Mouse (Mus musculus) bone marrow, adult 2 months (tissue): ENCODE data around the gene Immp2l. TPM values are rescaled to one million over a fixed set of nuclear protein-coding genes. Genes with fewer than 3 reads are reported as not detected.
A peak's percentile ranks its signal among the peaks of the same experiment; 100 is the strongest.

Experiments
- H3K27ac ChIP-seq: fragments of 200-500 bp; 2 replicates; pipeline ENCODE4 v1.5.1; 2012; ENCODE audit warnings: low read depth, mild to moderate bottlenecking, control low read depth, inconsistent platforms, low read length; ENCODE audit not compliant: control insufficient read depth, poor library complexity, insufficient read depth
- H3K4me1 ChIP-seq: fragments of 200-500 bp; 2 replicates; pipeline ENCODE4 v1.6.1; 2011; ENCODE audit warnings: low read length; ENCODE audit not compliant: control insufficient read depth, insufficient read depth
- H3K4me3 ChIP-seq: fragments of 200-500 bp; replicated peaks from 2 replicates; pipeline ENCODE3; 2011; ENCODE audit warnings: mild to moderate bottlenecking, low read depth, low read length, control low read depth; ENCODE audit not compliant: control insufficient read depth
- CTCF ChIP-seq: fragments of 200-500 bp; IDR thresholded peaks from 2 replicates; pipeline ENCODE4 v1.5.1; 2011; ENCODE audit warnings: low read length, control low read depth; ENCODE audit not compliant: control insufficient read depth, insufficient read depth
- POLR2A ChIP-seq: fragments of 200-500 bp; IDR thresholded peaks from 2 replicates; pipeline ENCODE4 v1.6.1; 2011; ENCODE audit warnings: low read depth, mild to moderate bottlenecking, control low read depth, low read length, borderline replicate concordance; ENCODE audit not compliant: control insufficient read depth
- WGBS: fragments of 180-500 bp; shearing (Covaris S2); methylation state at CpG from one replicate; pipeline ENCODE4 v1.1.7; 2018; 5-methylcytosine and 5-hydroxymethylcytosine counted together
- polyA plus RNA-seq: library from polyadenylated mRNA; stranded (reverse); fragments of >200 nt; gene quantifications from 2 replicates; pipeline ENCODE4 v1.2.4, GENCODE M21; 2011; ENCODE audit warnings: low replicate concordance; ENCODE audit not compliant: missing spikeins, insufficient read depth, insufficient read length

Immp2l gene
- polyA plus RNA-seq: 4.0 TPM in 1 of 2 replicates, not detected in the other

GRCm38 (mm10) chr12:41023511-41024421 lies at the start of gene Immp2l:
Gene Immp2l, plus strand, starts transcription at chr12:41024090.
- WGBS: 2% methylated on average over 68 of the region's 68 CpGs
- TF ChIP-seq POLR2A (peak; percentile 14; the same call in 1 of the 2 replicates), CTCF (no peak)
- peak within 1 kb of the TSS; percentile 79 for H3K4me3 ChIP-seq
- no peaks in the 10 kb centered on the region; the same call in 1 of the 2 replicates for H3K4me1 ChIP-seq
- peak within 1 kb of the TSS; percentile 44; the same call in 1 of the 2 replicates for H3K27ac ChIP-seq

GRCm38 (mm10) chr12:40978719-40979500 lies 45.0 kb upstream of the Immp2l start:
- Histone ChIP-seq H3K27ac (no peak overlapping the region), H3K4me3 (no peak overlapping the region), H3K4me1 (no peaks in the 10 kb centered on the region)
- 61% methylated on average over 2 of the region's 2 CpGs for WGBS
- TF ChIP-seq POLR2A (no peak), CTCF (no peak)

- Histone ChIP-seq H3K4me3 (no peak overlapping the region), H3K27ac (no peak overlapping the region), H3K4me1 (no peaks in the 10 kb centered on the region)
- TF ChIP-seq POLR2A: no peak
- 85% methylated on average over 4 of the region's 4 CpGs for WGBS
Observed at GRCm38 (mm10) chr12:40979716-40980115, 44.2 kb upstream of the Immp2l start.

- H3K4me1 ChIP-seq: no peaks in the 10 kb centered on the region
- 67% methylated on average over 3 of the region's 3 CpGs for WGBS
- no peak for TF ChIP-seq CTCF
- no peak for TF ChIP-seq POLR2A
- no peak overlapping the region for H3K4me3 ChIP-seq
- no peak overlapping the region for H3K27ac ChIP-seq
Observed at GRCm38 (mm10) chr12:40980160-40980559, 43.7 kb upstream of the Immp2l start.

GRCm38 (mm10) chr12:40983021-40983420 lies 40.9 kb upstream of the Immp2l start:
- Histone ChIP-seq H3K27ac (no peak overlapping the region), H3K4me3 (no peak overlapping the region), H3K4me1 (no peaks in the 10 kb centered on the region)
- TF ChIP-seq CTCF (no peak), POLR2A (no peak)
- 79% methylated on average over 1 of the region's 1 CpGs for WGBS

GRCm38 (mm10) chr12:40984735-40985134 lies 39.2 kb upstream of the Immp2l start:
- no peak for TF ChIP-seq POLR2A
- TF ChIP-seq CTCF: no peak

GRCm38 (mm10) chr12:40985791-40986190 lies 38.1 kb upstream of the Immp2l start:
- 75% methylated on average over 4 of the region's 4 CpGs for WGBS
- H3K27ac ChIP-seq: no peak overlapping the region
- H3K4me3 ChIP-seq: no peak overlapping the region
- H3K4me1 ChIP-seq: no peaks in the 10 kb centered on the region
- TF ChIP-seq CTCF: no peak
- TF ChIP-seq POLR2A: no peak

More at GRCm38 (mm10) chr12:40984735-40985134, 39.2 kb upstream of the Immp2l start:
- WGBS: 55% methylated on average over 4 of the region's 4 CpGs
- Histone ChIP-seq H3K27ac (no peak overlapping the region), H3K4me1 (no peaks in the 10 kb centered on the region), H3K4me3 (no peak overlapping the region)

- Histone ChIP-seq H3K27ac (no peak overlapping the region), H3K4me1 (no peaks in the 10 kb centered on the region), H3K4me3 (no peak overlapping the region)
- TF ChIP-seq CTCF: no peak
- TF ChIP-seq POLR2A: no peak
- WGBS: 85% methylated on average over 9 of the region's 9 CpGs
Observed at GRCm38 (mm10) chr12:40988311-40989065, 35.4 kb upstream of the Immp2l start.
